Mouse (Mus musculus): ENCODE measurements at regions not wholly inside any gene's neighbourhood (a gene's known extent, or its start where the extent isn't known, plus 50 kb on each side); places are given as distances from the start of the nearest gene placed in this dataset. TPM values are rescaled to one million over a fixed set of nuclear protein-coding genes. Genes with fewer than 3 reads are reported as not detected.

DNA sequence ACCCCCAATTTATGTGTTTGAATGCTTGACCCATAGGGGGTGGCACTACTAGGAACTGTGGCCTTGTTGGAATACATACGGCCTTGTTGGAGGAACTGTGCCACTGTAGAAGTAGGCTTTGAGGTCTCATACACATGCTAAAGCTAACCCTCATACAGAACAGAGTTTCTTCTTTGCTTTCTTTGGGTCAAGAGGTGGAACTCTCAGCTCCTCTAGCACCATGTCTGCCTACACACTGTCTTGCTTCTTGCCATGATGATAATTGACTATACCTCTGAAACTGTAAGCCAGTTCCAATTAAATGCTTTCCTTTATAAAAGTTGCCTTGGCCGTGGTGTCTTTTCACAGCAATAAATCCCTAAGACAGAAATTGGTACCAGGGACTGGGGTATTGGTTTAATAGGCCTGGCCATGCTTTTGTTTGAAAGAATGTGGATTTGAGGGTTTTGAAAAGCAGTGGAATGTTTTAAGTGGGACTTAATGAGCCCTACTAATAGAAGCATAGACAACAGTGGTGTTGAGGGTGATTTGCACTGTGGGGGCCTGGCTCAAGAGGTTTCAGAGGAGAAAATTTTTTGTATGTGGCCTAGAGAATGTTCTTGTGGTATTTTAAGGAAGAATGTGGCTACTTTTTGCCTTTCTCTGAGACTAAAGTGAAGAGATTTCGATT is 468.7 kb upstream of the Fat1 start:
- no peak for DNase-seq (ENCODE audit: low spot score in 2 of 2)

DNA sequence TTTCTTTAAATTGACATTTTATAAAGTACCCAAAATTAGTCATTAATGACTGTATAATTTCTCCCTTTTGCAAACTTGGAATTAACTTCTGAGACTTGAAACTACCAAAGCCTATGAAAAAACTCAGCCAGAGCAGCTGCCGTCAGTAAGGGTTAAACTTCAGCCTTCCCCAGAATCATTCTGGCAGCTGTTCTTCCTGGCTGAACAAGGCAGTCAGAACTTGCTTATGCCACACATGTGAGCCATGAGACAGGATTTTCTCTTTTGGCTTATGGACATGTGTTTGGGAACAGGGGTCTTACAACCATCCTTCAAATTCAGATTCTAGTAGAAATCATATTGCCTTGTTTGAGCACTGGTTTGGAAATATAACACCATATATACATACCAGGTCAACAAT is 422.4 kb upstream of the Fat1 start:
- no peak for DNase-seq (ENCODE audit: low spot score in 2 of 2)

DNA sequence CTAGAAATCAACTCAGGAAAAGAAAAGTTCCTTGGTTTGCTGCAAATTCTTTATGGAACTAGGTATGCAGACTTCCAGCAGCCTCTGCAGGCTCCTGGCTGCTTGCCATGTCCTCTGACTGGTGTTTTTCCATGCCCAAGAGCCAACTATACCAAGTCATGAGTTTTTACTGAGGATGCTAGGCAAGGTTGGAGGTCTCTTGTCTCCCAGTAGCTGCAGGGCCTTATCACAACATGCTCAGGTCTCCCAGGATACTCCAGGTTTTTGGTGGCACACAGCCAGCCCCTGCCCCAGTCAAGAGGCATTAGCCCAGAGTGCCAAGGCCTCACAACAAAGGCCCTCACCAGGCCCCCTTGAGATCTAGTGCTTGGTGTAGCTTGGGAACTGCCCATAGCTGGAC is 409.3 kb upstream of the Fat1 start:
- DNase-seq (ENCODE audit: low spot score in 2 of 2) = peak in 1 of 2 experiments; percentile 9

DNA sequence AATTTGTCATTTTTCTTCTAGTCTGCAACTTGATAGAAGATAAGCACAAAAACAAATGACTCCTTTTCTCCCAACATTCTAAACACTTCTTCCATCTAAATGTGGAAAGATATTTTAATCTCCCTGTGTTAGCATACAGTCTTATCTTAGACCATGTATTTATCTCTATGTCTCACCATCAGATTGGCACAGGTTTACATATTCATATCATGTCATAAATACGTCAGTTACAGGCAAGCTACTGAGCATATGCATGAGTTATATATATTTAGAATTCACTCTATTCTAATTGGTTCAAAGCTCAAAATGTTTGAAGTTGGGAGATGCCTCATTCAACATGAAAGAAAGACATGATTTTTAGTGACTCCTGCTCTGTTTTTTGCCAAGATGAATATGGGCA is 405.6 kb upstream of the Fat1 start:
- no peak for DNase-seq (ENCODE audit: low spot score in 2 of 2)

DNA sequence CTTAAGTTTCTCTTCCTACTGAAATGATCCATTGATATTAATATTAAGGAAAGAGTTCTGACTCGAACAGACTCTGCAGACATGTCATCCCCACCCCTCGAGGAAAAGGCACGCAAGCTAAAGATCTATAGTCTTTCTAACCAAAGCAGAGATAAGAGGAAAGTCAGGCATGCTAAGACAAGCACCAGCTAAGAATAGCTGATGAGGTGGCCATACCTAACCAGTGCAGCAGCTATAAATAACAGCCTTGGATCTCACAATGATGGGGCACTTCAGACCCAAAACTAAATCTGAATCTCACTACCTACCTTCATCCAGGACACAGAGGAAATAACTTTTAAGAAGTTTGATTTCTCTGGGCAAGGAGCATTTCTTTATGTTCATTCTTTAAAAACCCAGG is 386.4 kb upstream of the Fat1 start:
- DNase-seq (ENCODE audit: low spot score in 2 of 2) = no peak

DNA sequence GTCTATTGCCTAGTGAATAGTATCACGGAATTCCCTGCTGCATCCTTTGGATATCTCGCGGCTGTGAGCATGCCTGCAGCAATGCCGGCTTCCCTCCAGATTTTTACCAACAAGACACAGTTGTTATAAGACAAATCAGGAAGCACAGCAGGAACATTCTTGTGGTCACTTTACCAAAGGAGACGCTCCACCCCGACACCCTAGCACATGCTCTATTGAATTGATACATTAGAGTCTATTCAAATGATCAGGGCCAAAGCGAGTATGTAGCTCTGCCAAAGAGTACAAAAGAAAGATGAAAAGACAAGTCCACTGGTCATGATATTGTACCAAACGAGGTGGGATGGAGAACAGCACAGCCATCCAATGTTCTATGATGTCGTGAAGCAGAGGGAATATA is 376.1 kb upstream of the Fat1 start:
- no peak for DNase-seq (ENCODE audit: low spot score in 2 of 2)

DNA sequence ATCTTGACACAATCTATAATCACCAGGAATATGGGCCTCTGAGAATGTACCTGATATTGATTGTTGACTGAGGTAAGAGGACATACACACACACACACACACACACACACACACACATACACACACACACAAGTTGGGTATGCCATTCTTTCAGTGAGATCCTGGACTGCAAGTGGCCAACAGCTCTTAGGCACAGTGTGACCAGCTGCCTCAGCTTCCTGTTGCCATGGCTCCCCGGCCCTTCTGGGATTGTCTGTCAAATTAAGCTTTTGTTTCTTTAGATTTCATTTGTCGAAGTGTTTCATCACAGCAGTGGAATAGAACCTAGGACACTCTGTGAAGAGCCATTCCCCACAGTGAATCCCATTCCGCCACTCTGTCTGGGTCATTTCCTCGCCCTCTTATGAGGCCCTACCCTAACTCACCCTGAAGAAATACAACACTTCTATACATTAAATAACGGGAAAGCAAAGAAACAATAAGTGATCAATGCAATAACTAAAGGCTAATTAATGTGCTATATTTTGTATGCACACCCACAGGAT is 358.9 kb upstream of the Fat1 start:
- DNase-seq (ENCODE audit: low spot score in 2 of 2) = no peak

DNA sequence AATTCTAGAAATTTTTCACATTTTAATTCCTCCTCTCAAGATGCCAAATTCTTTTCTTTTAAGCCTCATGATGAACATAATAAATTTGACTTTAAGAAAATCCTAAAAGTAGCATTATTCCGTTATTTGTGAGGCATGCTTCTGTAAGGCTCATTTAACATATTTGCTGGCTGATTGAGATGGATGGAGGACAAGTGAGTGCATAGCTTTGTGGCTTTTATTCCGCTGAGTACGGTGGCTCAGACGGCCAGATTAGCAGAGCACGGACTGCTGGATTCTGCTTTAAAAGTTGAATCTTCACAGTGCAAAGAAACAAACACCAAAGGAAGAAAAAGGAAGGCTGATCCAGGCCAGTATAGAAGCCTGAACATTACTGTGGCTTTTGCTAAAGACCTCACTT is 358.3 kb upstream of the Fat1 start:
- DNase-seq (ENCODE audit: low spot score in 2 of 2) = no peak

Small RNA genes lying in the stretch of these regions (microRNA-seq; reads per million reads assigned to microRNA genes)
- not detected for gene Gm26241
